Mouse (Mus musculus) lung, embryonic 14.5 days (tissue): ENCODE data around the gene Abl1. TPM values are rescaled to one million over a fixed set of nuclear protein-coding genes. Genes with fewer than 3 reads are reported as not detected.
A peak's percentile ranks its signal among the peaks of the same experiment; 100 is the strongest.

Experiments used
- ATAC-seq: fragments of 200-750 bp; cut with Nextera tagmentation; 2 replicates; pipeline ENCODE4 v1.8.0; 2017; ENCODE audit warnings: mild to moderate bottlenecking, moderate TSS enrichment, moderate library complexity; ENCODE audit not compliant: insufficient read depth
- DNase-seq: peaks from one replicate; pipeline ENCODE4 v3.0.0-alpha.2; 2015
- H3K27ac ChIP-seq: fragments of 300-500 bp; sonication (generic); 2 replicates; pipeline ENCODE4 v1.5.1; 2014; ENCODE audit warnings: low read depth, mild to moderate bottlenecking, moderate library complexity
- H3K27me3 ChIP-seq: fragments of 300-500 bp; sonication (generic); 2 replicates; pipeline ENCODE4 v1.6.1; 2014; ENCODE audit warnings: low read length, control low read depth; ENCODE audit not compliant: insufficient read depth
- H3K36me3 ChIP-seq: fragments of 300-500 bp; sonication (generic); 2 replicates; pipeline ENCODE4 v1.6.1; 2014; ENCODE audit warnings: control low read depth; ENCODE audit not compliant: insufficient read depth
- H3K4me1 ChIP-seq: fragments of 300-500 bp; sonication (generic); 2 replicates; pipeline ENCODE4 v1.6.1; 2014; ENCODE audit warnings: antibody characterized with exemption, control low read depth; ENCODE audit not compliant: insufficient read depth
- H3K4me2 ChIP-seq: fragments of 300-500 bp; sonication (generic); 2 replicates; pipeline ENCODE4 v1.6.1; 2014; ENCODE audit warnings: mild to moderate bottlenecking
- H3K4me3 ChIP-seq: fragments of 300-500 bp; sonication (generic); 2 replicates; pipeline ENCODE4 v1.5.1; 2014; ENCODE audit warnings: low read depth, low read length
- H3K9ac ChIP-seq: fragments of 300-500 bp; sonication (generic); 2 replicates; pipeline ENCODE4 v1.6.1; 2014
- H3K9me3 ChIP-seq: fragments of 300-500 bp; sonication (generic); 2 replicates; pipeline ENCODE4 v1.6.1; 2016; ENCODE audit warnings: low read depth, low read length, control low read depth
- CTCF ChIP-seq: IDR thresholded peaks from 2 replicates; pipeline ENCODE4 v1.5.1; 2016; ENCODE audit warnings: antibody characterized with exemption, low read depth
- WGBS: fragments of 180-500 bp; shearing (Covaris S2); extraction: QIAGEN DNeasy Blood & Tissue Kit; methylation state at CpG from one replicate; pipeline ENCODE4 v1.1.7; 2014; 5-methylcytosine and 5-hydroxymethylcytosine counted together
- polyA plus RNA-seq: library from polyadenylated mRNA; unstranded; fragments of >200 nt; fragmentation: Nextera tagmentation; extraction: Ambion mirVana; gene quantifications from 2 replicates; pipeline ENCODE4 v1.2.1, GENCODE M21; 2014

Gene Abl1
- polyA plus RNA-seq, 1 experiment from 2014 or later: 54.4 TPM

DNA sequence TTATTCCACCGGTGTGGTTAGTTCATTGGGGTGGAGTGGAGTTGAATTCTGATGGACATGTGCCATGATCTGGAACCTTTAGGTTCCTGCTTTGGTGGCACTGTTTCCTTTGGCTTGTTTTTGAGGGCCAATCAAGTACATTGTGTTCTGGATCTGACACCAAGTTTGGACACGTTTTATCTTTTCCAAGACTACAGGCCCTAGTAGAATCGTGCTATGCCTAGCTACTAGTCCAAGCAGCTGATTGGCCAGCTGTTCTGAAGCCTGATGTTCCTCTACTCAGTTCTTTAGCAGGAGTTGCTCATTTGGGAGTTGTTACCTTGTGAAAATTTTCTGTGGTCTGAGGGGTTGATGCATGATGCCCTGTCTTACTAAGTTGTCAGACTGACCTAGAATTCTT, 25.6 kb downstream of the Abl1 start:
- DNase-seq: no peak
- WGBS: 80% methylated on average over 3 of the region's 3 CpGs

DNA sequence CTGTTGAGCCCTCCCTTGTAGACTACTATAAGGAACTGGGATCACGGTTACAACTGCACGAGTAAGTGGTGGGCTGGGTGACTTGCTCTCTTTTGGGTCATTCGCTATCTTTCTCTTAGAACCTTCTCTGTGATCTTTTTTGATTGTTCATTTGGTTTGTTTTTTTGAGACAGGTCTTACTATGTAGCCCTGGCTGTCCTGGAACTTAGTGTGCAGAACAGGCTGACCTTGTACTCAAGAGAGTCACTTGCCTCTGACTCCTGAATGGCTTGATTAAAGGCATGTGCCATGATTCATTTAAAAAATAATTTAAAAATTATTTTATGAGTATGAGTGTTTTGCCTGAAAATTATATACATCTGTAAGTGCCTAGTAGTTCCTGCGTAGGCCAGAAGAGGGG, 26.6 kb downstream of the Abl1 start:
- Histone ChIP-seq H3K36me3 (peaks cover 4% of the 10 kb centered on the region; the same call in 1 of the 2 replicates), H3K9ac (no peak overlapping the region), H3K9me3 (no peaks in the 10 kb centered on the region), H3K4me2 (no peak overlapping the region), H3K4me3 (no peak overlapping the region), H3K27ac (no peak overlapping the region), H3K4me1 (no peaks in the 10 kb centered on the region), H3K27me3 (no peaks in the 10 kb centered on the region)
- DNase-seq: no peak
- WGBS: 94% methylated on average over 4 of the region's 4 CpGs
- TF ChIP-seq CTCF: no peak
- ATAC-seq: no peak

More for the DNA sequence above, 25.6 kb downstream of the Abl1 start:
- no peaks in the 10 kb centered on the region for H3K9me3 ChIP-seq
- no peaks in the 10 kb centered on the region for H3K27me3 ChIP-seq
- no peak overlapping the region for H3K4me3 ChIP-seq
- no peaks in the 10 kb centered on the region for H3K4me1 ChIP-seq
- TF ChIP-seq CTCF: no peak
- peaks cover 4% of the 10 kb centered on the region; the same call in 1 of the 2 replicates for H3K36me3 ChIP-seq
- H3K9ac ChIP-seq: no peak overlapping the region
- no peak overlapping the region for H3K4me2 ChIP-seq
- ATAC-seq: no peak
- H3K27ac ChIP-seq: no peak overlapping the region

DNA sequence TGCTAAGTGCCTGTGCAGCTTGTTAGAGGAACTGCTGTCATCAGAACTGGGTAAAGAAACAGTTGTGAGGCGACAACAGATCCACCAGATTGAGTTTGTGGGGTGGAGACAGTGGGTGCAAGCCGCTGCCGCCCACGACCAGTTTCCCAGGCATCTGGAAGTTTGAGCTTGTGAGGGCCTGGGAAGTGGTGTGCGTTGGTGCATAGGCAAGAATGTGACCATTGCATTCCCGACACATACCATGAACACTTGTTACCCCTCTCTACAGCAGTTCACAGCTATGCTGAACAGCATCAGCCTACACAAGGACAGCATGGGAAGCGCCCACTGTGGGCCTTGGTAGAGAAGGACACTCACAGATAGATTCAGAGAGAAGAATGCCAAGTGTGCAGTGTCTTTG, 27.8 kb downstream of the Abl1 start:
- DNase-seq (no peak), ATAC-seq (no peak)
- no peak overlapping the region for H3K4me2 ChIP-seq
- H3K4me3 ChIP-seq: no peak overlapping the region
- H3K4me1 ChIP-seq: no peaks in the 10 kb centered on the region
- no peak overlapping the region for H3K9ac ChIP-seq
- WGBS: 81% methylated on average over 7 of the region's 7 CpGs
- TF ChIP-seq CTCF: no peak
- H3K9me3 ChIP-seq: no peaks in the 10 kb centered on the region
- H3K27me3 ChIP-seq: no peaks in the 10 kb centered on the region
- H3K27ac ChIP-seq: no peak overlapping the region
- peaks cover 4% of the 10 kb centered on the region; the same call in 1 of the 2 replicates for H3K36me3 ChIP-seq

DNA sequence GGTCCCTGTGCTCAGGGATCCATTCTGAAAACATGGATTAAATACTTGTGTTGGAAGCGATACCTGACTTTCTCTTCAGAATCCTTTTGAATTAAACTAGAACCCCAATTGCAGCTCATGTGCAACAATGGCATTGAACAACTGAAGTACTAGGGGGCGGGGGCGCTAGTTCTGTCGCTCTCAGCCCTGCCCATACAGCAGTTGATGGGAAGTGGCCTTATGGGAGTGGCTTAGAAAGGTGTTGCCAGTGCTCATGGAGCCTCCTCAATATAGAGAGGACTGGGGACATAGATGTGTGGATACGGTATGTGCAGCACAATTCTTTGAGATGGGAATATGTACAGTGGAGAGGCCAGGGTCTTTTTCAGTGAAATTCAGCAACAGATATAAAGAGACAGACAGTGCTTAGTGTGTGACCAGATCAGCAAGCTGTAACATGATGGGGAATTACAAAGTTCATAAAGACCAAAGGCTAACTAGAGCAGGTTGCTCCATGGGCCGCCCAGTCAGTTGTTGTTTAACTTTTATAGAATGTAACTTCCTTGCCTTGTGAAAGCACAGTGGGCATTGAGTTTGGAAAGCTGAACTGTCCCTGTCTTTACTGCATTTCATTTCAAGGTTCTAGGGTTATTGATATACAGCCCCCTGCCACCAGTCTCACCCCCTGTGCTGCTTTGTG, 31.2 kb downstream of the Abl1 start:
- Histone ChIP-seq H3K27me3 (no peaks in the 10 kb centered on the region), H3K9me3 (no peaks in the 10 kb centered on the region), H3K4me3 (no peak overlapping the region), H3K4me2 (no peak overlapping the region), H3K36me3 (no peaks in the 10 kb centered on the region), H3K9ac (no peak overlapping the region), H3K27ac (no peak overlapping the region), H3K4me1 (no peaks in the 10 kb centered on the region)
- WGBS: 89% methylated on average over 6 of the region's 6 CpGs
- ATAC-seq (no peak), DNase-seq (no peak)
- no peak for TF ChIP-seq CTCF

DNA sequence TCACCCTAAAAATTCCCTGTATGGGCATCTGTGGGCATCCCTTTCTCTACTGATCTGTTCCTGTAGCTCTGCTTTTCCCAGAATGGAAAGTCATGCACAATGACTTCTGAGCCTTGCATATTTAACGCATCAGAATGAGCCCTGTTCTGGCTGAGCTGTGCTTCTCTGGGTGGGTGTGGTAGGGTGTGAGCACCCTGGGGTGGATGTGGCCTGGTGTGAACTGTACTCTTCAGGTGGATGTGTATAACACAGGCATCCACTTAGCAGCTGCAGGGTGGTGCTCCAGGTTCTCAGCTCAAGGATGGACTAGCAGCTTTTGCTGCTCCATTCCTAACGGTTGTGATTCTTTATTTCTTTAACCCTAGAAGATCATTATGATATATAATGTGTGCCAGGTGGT, 31.8 kb downstream of the Abl1 start:
- H3K36me3 ChIP-seq: no peaks in the 10 kb centered on the region
- H3K9me3 ChIP-seq: no peaks in the 10 kb centered on the region
- H3K4me3 ChIP-seq: no peak overlapping the region
- H3K9ac ChIP-seq: no peak overlapping the region
- H3K4me2 ChIP-seq: no peak overlapping the region
- ATAC-seq (no peak), DNase-seq (no peak)
- 68% methylated on average over 2 of the region's 2 CpGs for WGBS
- no peaks in the 10 kb centered on the region for H3K4me1 ChIP-seq
- H3K27me3 ChIP-seq: no peaks in the 10 kb centered on the region
- no peak for TF ChIP-seq CTCF
- no peak overlapping the region for H3K27ac ChIP-seq

DNA sequence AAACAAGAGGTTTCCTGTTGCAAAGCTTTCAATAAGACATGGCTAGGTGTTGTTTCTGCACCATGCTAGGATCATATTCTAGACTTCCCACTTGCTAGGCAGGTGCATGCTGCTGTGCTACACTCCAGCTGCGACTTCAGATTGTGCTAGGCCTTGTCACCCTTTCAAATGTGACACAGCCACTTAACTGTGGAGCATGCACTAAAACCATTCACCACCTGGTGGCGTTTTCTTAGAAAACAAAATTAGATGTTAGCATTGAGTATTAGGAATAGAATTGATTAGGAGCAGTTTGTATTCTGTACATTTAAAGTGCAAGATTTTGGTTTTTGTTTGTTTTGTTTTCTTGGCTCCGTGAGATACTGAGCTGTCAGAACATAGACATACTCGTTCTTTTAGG, 32.6 kb downstream of the Abl1 start:
- DNase-seq (peak; percentile 45), ATAC-seq (no peak)
- H3K27me3 ChIP-seq: no peaks in the 10 kb centered on the region
- H3K4me1 ChIP-seq: no peaks in the 10 kb centered on the region
- TF ChIP-seq CTCF: peak; percentile 41
- no peaks in the 10 kb centered on the region for H3K36me3 ChIP-seq
- H3K4me3 ChIP-seq: no peak overlapping the region
- H3K4me2 ChIP-seq: no peak overlapping the region
- no peak overlapping the region for H3K9ac ChIP-seq
- no peak overlapping the region for H3K27ac ChIP-seq
- H3K9me3 ChIP-seq: no peaks in the 10 kb centered on the region
- WGBS: 56% methylated on average over 4 of the region's 4 CpGs

DNA sequence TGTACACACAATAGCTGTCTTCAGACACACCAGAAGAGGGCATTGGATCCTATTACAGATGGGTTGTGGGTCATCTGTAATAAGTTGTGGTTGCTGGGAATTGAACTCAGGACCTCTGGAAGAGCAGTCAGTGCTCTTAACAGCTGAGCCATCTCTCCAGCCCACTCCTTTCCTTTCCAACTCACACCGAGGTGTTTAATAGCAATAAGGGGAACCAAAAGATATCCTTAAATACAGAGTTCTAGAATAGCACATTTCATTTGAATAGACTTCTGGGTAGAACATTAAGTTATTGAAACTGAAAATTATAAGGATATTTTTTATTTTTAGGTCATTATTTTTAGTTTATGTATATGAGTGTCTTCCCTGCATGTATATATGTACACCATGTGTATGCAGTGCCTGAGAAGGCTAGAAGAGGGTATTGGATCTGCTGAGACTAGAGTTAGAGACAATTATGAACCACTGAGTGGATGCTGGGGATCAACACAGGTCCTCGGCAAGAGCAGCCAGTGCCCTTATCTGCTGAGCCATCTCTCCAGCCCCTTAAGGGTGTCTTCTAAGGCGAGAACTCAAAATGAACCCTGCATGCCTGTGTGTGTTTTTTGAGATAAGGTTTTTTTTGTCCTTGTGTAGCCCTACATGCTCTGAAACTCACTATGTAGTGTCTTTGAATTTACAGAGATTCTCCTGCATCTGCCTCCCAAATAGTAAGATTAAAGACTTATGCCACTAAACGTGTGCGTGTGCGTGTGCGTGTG, 36.7 kb downstream of the Abl1 start:
- WGBS: 84% methylated on average over 7 of the region's 7 CpGs
- ATAC-seq (no peak), DNase-seq (no peak)
- Histone ChIP-seq H3K9ac (no peak overlapping the region), H3K4me1 (no peaks in the 10 kb centered on the region), H3K9me3 (no peaks in the 10 kb centered on the region), H3K27ac (no peak overlapping the region), H3K27me3 (no peaks in the 10 kb centered on the region), H3K36me3 (no peaks in the 10 kb centered on the region), H3K4me2 (no peak overlapping the region), H3K4me3 (no peak overlapping the region)
- TF ChIP-seq CTCF: no peak
